Mouse (Mus musculus) forebrain, embryonic 10.5 days (tissue): ENCODE results near the gene Olfr317. TPM values are rescaled to one million over a fixed set of nuclear protein-coding genes. Genes with fewer than 3 reads are reported as not detected.

Source experiments
- DNase-seq: peaks from one replicate; pipeline ENCODE4 v3.0.0-alpha.2; 2017; ENCODE audit warnings: low spot score; ENCODE audit errors: extremely low spot score
- H3K27ac ChIP-seq: fragments of 300-500 bp; sonication (generic); 2 replicates; pipeline ENCODE4 v1.5.1; 2016; ENCODE audit warnings: mild to moderate bottlenecking
- H3K27me3 ChIP-seq: fragments of 300-500 bp; sonication (generic); 2 replicates; pipeline ENCODE4 v1.6.1; 2016; ENCODE audit warnings: mild to moderate bottlenecking; ENCODE audit not compliant: poor library complexity, severe bottlenecking
- H3K36me3 ChIP-seq: fragments of 300-500 bp; sonication (generic); replicated peaks from 2 replicates; pipeline ENCODE4 v1.6.1; 2016; ENCODE audit warnings: mild to moderate bottlenecking, moderate library complexity
- H3K4me1 ChIP-seq: fragments of 300-500 bp; sonication (generic); 2 replicates; pipeline ENCODE4 v1.6.1; 2016
- H3K4me3 ChIP-seq: fragments of 300-500 bp; sonication (generic); 2 replicates; pipeline ENCODE4 v1.5.1; 2016; ENCODE audit warnings: mild to moderate bottlenecking, moderate library complexity
- H3K9me3 ChIP-seq: fragments of 300-500 bp; sonication (generic); 2 replicates; pipeline ENCODE4 v1.6.1; 2016; ENCODE audit warnings: mild to moderate bottlenecking, moderate library complexity
- WGBS: fragments of 180-500 bp; shearing (Covaris S2); methylation state at CpG from one replicate; pipeline ENCODE4 v1.1.7; 2016; 5-methylcytosine and 5-hydroxymethylcytosine counted together
- polyA plus RNA-seq: library from polyadenylated mRNA; unstranded; fragments of >200 nt; fragmentation: Nextera tagmentation; extraction: Ambion mirVana; gene quantifications from 2 replicates; pipeline ENCODE4 v1.2.1, GENCODE M21; 2016

Gene Olfr317
- polyA plus RNA-seq, 1 experiment from 2014 or later: not detected

GRCm38 (mm10) chr11:58709086-58709485 is 29.9 kb downstream of the Olfr317 start:
- no peak overlapping the region for H3K27ac ChIP-seq
- no peaks in the 10 kb centered on the region for H3K4me1 ChIP-seq
- H3K4me3 ChIP-seq: no peak overlapping the region
- no peaks in the 10 kb centered on the region for H3K27me3 ChIP-seq
- 82% methylated on average over 11 of the region's 11 CpGs for WGBS
- no peaks in the 10 kb centered on the region for H3K9me3 ChIP-seq
- no peaks in the 10 kb centered on the region for H3K36me3 ChIP-seq
- no peak for DNase-seq

GRCm38 (mm10) chr11:58698862-58699261 is 40.1 kb downstream of the Olfr317 start, which contains the start of gene Olfr319:
Olfr319 (plus strand) TSS chr11:58699162.
- WGBS: 89% methylated on average over 3 of the region's 3 CpGs

More at GRCm38 (mm10) chr11:58698862-58699261, 40.1 kb downstream of the Olfr317 start, which contains the start of gene Olfr319:
- H3K9me3 ChIP-seq: peaks cover 20% of the 10 kb centered on the region
- no peaks in the 10 kb centered on the region for H3K4me1 ChIP-seq
- DNase-seq: no peak
- no peak within 1 kb of the TSS for H3K27ac ChIP-seq
- no peak within 1 kb of the TSS for H3K4me3 ChIP-seq
- no peaks in the 10 kb centered on the region for H3K36me3 ChIP-seq
- no peaks in the 10 kb centered on the region for H3K27me3 ChIP-seq

Other genes with a start within 250 kb of the Olfr317 start
- gene Olfr332, start 246.7 kb downstream of the Olfr317 start, polyA plus RNA-seq: not detected in 2 replicates
- not detected in 2 replicates for gene Olfr331, start 236.6 kb downstream of the Olfr317 start, polyA plus RNA-seq
- not detected in 2 replicates for gene Olfr330, start 204.4 kb downstream of the Olfr317 start, polyA plus RNA-seq
- not detected in 2 replicates for gene Olfr329-ps, start 192.8 kb downstream of the Olfr317 start, polyA plus RNA-seq
- gene Olfr328, start 183.6 kb downstream of the Olfr317 start, polyA plus RNA-seq: not detected in 2 replicates
- not detected in 2 replicates for gene Olfr224, start 168.7 kb downstream of the Olfr317 start, polyA plus RNA-seq
- not detected in 2 replicates for gene Olfr325, start 161.5 kb downstream of the Olfr317 start, polyA plus RNA-seq
- gene Olfr324, start 144.1 kb downstream of the Olfr317 start, polyA plus RNA-seq: not detected in 2 replicates
- not detected in 2 replicates for gene 2210407C18Rik, start 123.1 kb downstream of the Olfr317 start, polyA plus RNA-seq
- not detected in 2 replicates for gene Olfr323, start 108.7 kb downstream of the Olfr317 start, polyA plus RNA-seq
- 0.33 and 0.35 TPM in 2 replicates for gene Trim58, start 98.7 kb downstream of the Olfr317 start, polyA plus RNA-seq
- gene Olfr322, start 80.4 kb downstream of the Olfr317 start, polyA plus RNA-seq: not detected in 2 replicates
- not detected in 2 replicates for gene Olfr320, start 58.1 kb downstream of the Olfr317 start, polyA plus RNA-seq
- not detected in 2 replicates for gene Olfr319, start 40.0 kb downstream of the Olfr317 start, polyA plus RNA-seq
- gene Olfr318, start 15.2 kb downstream of the Olfr317 start, polyA plus RNA-seq: not detected in 2 replicates
- not detected in 2 replicates for gene Olfr316, start 13.5 kb upstream of the Olfr317 start, polyA plus RNA-seq
- not detected in 2 replicates for gene Olfr315, start 34.0 kb upstream of the Olfr317 start, polyA plus RNA-seq
- not detected in 2 replicates for gene Olfr314, start 43.7 kb upstream of the Olfr317 start, polyA plus RNA-seq
- gene Fam183b, start 62.7 kb upstream of the Olfr317 start, polyA plus RNA-seq: 1.0 and 1.9 TPM in 2 replicates
- gene Olfr313, start 75.8 kb upstream of the Olfr317 start, polyA plus RNA-seq: not detected in 2 replicates
- not detected in 2 replicates for gene Olfr312, start 90.0 kb upstream of the Olfr317 start, polyA plus RNA-seq
- gene Olfr311, start 100.0 kb upstream of the Olfr317 start, polyA plus RNA-seq: not detected in 2 replicates
- gene Gm12258, start 107.9 kb upstream of the Olfr317 start, polyA plus RNA-seq: 8.9 and 9.3 TPM in 2 replicates
- 9.3 and 9.4 TPM in 2 replicates for gene 2810021J22Rik, start 128.0 kb upstream of the Olfr317 start, polyA plus RNA-seq
- gene Zfp39, start 165.0 kb upstream of the Olfr317 start, polyA plus RNA-seq: 5.8 and 6.4 TPM in 2 replicates
- 0.05 TPM in 1 of 2 replicates, not detected in the other for gene Btnl10, start 178.7 kb upstream of the Olfr317 start, polyA plus RNA-seq
- 265 and 273 TPM in 2 replicates for gene Rnf187, start 199.7 kb upstream of the Olfr317 start, polyA plus RNA-seq
- gene Hist3h2ba, start 209.7 kb upstream of the Olfr317 start, polyA plus RNA-seq: 22.7 and 36.5 TPM in 2 replicates
- 15.1 and 19.4 TPM in 2 replicates for gene Hist3h2a, start 215.5 kb upstream of the Olfr317 start, polyA plus RNA-seq
- gene Trim17, start 215.5 kb upstream of the Olfr317 start, polyA plus RNA-seq: 0.19 and 0.31 TPM in 2 replicates
- gene Trim11, start 238.9 kb upstream of the Olfr317 start, polyA plus RNA-seq: 18.5 and 19.6 TPM in 2 replicates